Mouse (Mus musculus) R1 (cell line): ENCODE results near the gene Fam124b.
A peak's percentile ranks its signal among the peaks of the same experiment; 100 is the strongest.

Experiments
- DNase-seq: peaks from one replicate; pipeline ENCODE4 v3.0.0-alpha.2; 2018; ENCODE audit warnings: low read depth, low spot score

The Fam124b gene

DNA sequence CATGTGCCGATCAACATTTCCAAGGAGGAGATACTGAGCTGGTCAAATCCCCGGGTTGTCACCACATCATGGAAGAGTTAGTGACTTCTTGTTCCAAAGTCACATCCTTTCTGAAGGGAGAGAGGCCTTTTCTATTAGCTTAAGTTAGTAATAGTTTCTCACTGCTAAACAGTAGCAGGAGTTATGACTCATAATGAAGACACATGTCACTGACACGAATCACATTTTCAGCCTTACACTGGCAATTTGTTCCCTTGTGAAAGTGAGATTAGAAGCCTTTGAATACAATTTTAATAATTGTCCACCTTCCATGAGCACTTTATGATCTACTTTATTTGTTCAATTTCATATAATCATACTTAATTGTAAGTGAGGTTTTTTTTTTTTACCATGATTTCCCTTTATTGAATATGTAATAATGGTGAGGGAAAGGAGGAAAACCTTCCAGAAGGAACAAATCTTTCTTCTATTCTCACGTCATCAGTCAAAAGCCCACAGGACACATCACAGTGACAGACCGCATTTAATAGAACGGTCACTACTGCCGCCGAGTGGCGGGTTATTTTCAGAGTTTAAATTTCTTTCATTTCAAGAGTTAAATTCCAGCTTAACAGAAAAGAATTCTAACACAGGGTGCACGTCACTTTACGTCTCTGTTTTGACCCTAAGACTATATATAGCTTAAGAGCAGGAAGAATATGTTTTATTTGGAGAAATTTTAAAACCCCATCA, 40.5 kb downstream of the Fam124b start:
- DNase-seq = no peak

GRCm38 (mm10) chr1:80167706-80168105, 50.6 kb downstream of the Fam124b start:
- DNase-seq = no peak

DNA sequence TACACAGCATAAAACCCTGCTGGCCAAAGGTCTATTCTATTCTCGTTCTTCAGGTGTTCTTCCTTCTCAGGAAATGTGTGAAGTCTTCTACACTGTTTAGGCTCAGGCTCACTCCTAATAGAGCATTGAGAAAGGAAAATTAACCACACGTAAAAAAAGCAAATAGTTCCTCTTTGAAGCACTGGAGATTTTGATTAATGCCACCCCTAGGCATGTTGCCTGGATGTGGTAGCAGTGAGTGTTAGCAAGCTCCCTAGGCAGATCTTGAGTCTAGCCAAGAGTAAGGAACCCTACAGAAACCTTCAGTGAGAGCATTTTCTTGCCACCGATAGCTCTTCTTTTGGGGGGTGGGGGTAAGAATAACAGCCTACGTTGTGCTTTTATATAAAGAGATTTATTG, 51.7 kb downstream of the Fam124b start:
- no peak for DNase-seq

DNA sequence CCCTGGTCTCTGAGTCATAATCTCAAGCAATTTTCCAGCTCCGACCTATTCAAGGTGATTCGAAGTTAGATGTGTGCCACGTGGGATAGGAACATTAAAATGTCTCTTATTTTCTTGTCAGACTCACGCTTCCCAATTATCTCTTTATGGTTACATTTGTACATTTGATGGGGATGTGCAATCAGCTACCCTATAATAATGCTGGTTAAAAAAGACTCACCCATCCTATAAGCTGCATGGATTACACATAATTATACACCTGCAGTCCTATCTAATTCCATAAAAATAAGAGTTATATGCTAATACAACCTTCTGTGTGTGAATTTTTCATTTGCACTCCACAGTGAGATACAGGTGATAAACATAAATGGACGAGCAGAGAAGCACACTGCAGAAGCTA, 52.9 kb downstream of the Fam124b start:
- DNase-seq = no peak

DNA sequence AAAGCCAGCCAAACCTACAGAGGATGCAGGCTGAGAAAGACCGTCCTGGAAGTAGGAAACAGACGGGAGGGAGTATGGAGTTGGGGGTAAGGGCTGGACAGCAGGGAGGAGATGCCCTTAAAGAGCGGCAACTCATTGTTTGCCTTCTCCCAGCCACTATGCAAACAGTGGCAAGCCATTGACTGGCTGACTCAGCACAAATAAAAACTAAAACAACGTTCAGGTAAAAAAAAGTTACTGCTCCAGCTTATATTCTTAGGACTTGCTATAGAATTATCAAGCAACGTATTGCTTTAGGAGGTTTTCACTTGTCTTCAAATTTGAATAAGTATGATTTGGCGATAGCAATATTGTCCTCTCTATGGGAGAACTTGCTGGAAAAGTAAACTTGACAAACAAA, 55.3 kb downstream of the Fam124b start:
- no peak for DNase-seq

DNA sequence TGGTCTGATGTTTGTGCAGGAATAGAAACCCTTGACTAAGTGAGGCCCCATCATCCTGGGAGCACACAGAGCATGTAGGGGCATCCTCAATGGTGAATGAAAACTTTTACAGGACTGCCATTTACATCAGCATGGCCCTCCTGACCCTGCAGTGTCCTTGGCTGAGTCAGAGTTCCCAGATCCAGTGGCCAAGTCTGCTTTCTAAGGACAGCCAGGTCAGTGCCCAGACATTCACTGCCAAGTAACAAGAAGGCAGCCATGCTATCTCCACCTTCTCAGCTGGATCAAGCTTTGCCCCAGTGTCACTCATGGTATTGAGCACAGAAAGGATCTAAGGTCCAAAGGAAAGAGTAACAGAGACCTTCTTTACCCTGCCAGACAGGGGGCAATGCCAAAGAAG, 58.7 kb downstream of the Fam124b start:
- DNase-seq = no peak

- no peak for DNase-seq
These were observed 63.4 kb downstream of the Fam124b start for GRCm38 (mm10) chr1:80154902-80155301.

GRCm38 (mm10) chr1:80153125-80153716, 65.1 kb downstream of the Fam124b start:
- peak; percentile 70 for DNase-seq

- DNase-seq = peak; percentile 87
These were observed 67.6 kb downstream of the Fam124b start for GRCm38 (mm10) chr1:80150681-80151080.
